ENCODE assay signal across 7 mouse cellular contexts in the genomic region with DNA sequence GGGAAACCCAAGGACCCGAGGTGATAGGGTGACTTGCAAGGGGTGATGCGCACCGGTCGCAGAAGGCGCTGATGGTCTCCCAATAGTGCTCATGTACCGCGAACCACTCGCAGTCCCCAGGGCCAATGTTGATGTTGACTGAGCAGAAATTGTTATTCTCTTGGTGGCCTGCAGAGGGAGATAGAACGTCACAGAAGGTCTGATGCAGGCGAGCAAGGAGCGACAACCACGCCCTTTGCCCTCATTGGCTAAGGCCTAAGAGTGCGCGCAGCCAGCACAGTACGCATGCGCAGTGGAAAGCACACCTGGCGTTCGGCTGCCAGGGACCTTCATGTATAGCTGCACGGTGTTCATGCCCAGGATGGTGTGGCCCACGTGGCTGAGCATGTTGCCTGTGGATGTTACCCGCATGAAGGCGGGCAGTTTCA. TPM values are rescaled to one million over a fixed set of nuclear protein-coding genes. Genes with fewer than 3 reads are reported as not detected.
A peak's percentile ranks its signal among the peaks of the same experiment; 100 is the strongest.
DNase-seq lines count a peak whose midpoint lies in the region; ATAC-seq lines count a peak whose summit lies in the region.

No protein-coding gene starts in this region.

- peak overlapping the region; percentile 8; the same call in 1 of the 2 replicates for H3K27ac ChIP-seq in intestine, embryonic 16.5 days (ENCODE audit: low read length)
- no peak overlapping the region for H3K27ac ChIP-seq in midbrain, embryonic 10.5 days (replicated peaks)

- intact Hi-C loops in gastrocnemius, postnatal 36 days (cut with DNase I), result loop anchor here (2.0 kb wide), 1 partner anchor 112 kb away; no protein-coding TSS in a partner anchor
- intact Hi-C loops in left cerebral cortex, postnatal 36 days (cut with DNase I), result loop anchor here (2.0 kb wide), 2 partner anchors 32 to 112 kb away; no protein-coding TSS in a partner anchor

- no peaks in the 10 kb centered on the region for H3K9me3 ChIP-seq in intestine, embryonic 16.5 days (ENCODE audit: control insufficient read depth, low read length)
- H3K9me3 ChIP-seq in midbrain, embryonic 10.5 days (replicated peaks), result no peaks in the 10 kb centered on the region

- peak overlapping the region; percentile 29; the same call in 1 of the 2 replicates for H3K9ac ChIP-seq in intestine, embryonic 16.5 days (ENCODE audit: low read depth, low read length)

- no peak overlapping the region for H3K4me2 ChIP-seq in intestine, embryonic 16.5 days (ENCODE audit: low read depth, low read length)

- ATAC-seq in intestine, embryonic 16.5 days, result peak; percentile 79

- no peaks in the 10 kb centered on the region for H3K27me3 ChIP-seq in intestine, embryonic 16.5 days (replicated peaks; ENCODE audit: control insufficient read depth, insufficient read depth, low read length)
- peaks cover 28% of the 10 kb centered on the region for H3K27me3 ChIP-seq in midbrain, embryonic 10.5 days (ENCODE audit: low read depth, poor library complexity, severe bottlenecking)

- peaks cover 36% of the 10 kb centered on the region for H3K4me1 ChIP-seq in intestine, embryonic 16.5 days (ENCODE audit: control insufficient read depth, insufficient read depth, low read length)
- peaks cover 57% of the 10 kb centered on the region for H3K4me1 ChIP-seq in midbrain, embryonic 10.5 days

- DNase-seq in adrenal gland, adult 18-20 months (ENCODE audit: low spot score in 2 of 2), result peak; percentile 71 to 76
- peak; percentile 95 for DNase-seq in embryo, embryonic 11 days
- DNase-seq in gastrocnemius, postnatal 36 days, result peak; percentile 74 to 78
- DNase-seq in left cerebral cortex, postnatal 36 days (ENCODE audit: low spot score in 2 of 2), result peak; percentile 89 to 90
- peak; percentile 82 for DNase-seq in midbrain, embryonic 10.5 days (ENCODE audit: low spot score)
- DNase-seq in skeletal muscle tissue, adult 2 months (ENCODE audit: low read depth, low spot score), result peak; percentile 95

- H3K4me3 ChIP-seq in intestine, embryonic 16.5 days (ENCODE audit: low read length), result no peak overlapping the region
- peak overlapping the region; percentile 5; the same call in 1 of the 2 replicates for H3K4me3 ChIP-seq in midbrain, embryonic 10.5 days

- 18% methylated on average over 22 of the region's 22 CpGs for WGBS in intestine, embryonic 16.5 days
- 19% methylated on average over 22 of the region's 22 CpGs for WGBS in midbrain, embryonic 10.5 days

- H3K36me3 ChIP-seq in intestine, embryonic 16.5 days (ENCODE audit: control insufficient read depth, insufficient read depth, low read length), result peaks cover 40% of the 10 kb centered on the region
- H3K36me3 ChIP-seq in midbrain, embryonic 10.5 days, result peaks cover 72% of the 10 kb centered on the region

RNA-seq across cellular contexts. Expression of gene Tmem88, which starts 3.2 kb away (rescaled TPM):
- total RNA-seq in adrenal gland, adult 18-20 months (2021), result 1 to 10 TPM; 7.9 to 8.8 TPM
- total RNA-seq in gastrocnemius, postnatal 36 days (2021), result 1 to 10 TPM; 6.3 to 7.9 TPM
- 30.8 and 31.0 TPM in 2 replicates for polyA plus RNA-seq in intestine, embryonic 16.5 days (2015; fragmentation: Nextera tagmentation; extraction: Ambion mirVana)
- total RNA-seq in left cerebral cortex, postnatal 36 days (2021), result 1 to 10 TPM; 2.9 to 4.7 TPM
- polyA plus RNA-seq in midbrain, embryonic 10.5 days (2016; fragmentation: Nextera tagmentation; extraction: Ambion mirVana), result 16.9 and 21.4 TPM in 2 replicates

RNA-seq across cellular contexts. Expression of gene Cyb5d1, which starts 5.8 kb away (rescaled TPM):
- 10 to 100 TPM; 41.3 to 50.2 TPM for total RNA-seq in adrenal gland, adult 18-20 months (2021)
- total RNA-seq in gastrocnemius, postnatal 36 days (2021), result 10 to 100 TPM; 24.6 to 26.2 TPM
- 22.6 and 24.0 TPM in 2 replicates for polyA plus RNA-seq in intestine, embryonic 16.5 days (2015; fragmentation: Nextera tagmentation; extraction: Ambion mirVana)
- total RNA-seq in left cerebral cortex, postnatal 36 days (2021), result 10 to 100 TPM; 36.4 to 43.1 TPM
- 50.4 and 57.3 TPM in 2 replicates for polyA plus RNA-seq in midbrain, embryonic 10.5 days (2016; fragmentation: Nextera tagmentation; extraction: Ambion mirVana)

RNA-seq across cellular contexts. Expression of gene Naa38, which starts 5.9 kb away (rescaled TPM):
- 100 to 1,000 TPM; 139 to 162 TPM for total RNA-seq in adrenal gland, adult 18-20 months (2021)
- total RNA-seq in gastrocnemius, postnatal 36 days (2021), result 10 to 100 TPM; 58.8 to 67.0 TPM
- polyA plus RNA-seq in intestine, embryonic 16.5 days (2015; fragmentation: Nextera tagmentation; extraction: Ambion mirVana), result 168 and 170 TPM in 2 replicates
- 100 to 1,000 TPM in 1 of 2 experiments, 10 to 100 TPM in 1; 97.9 to 108 TPM for total RNA-seq in left cerebral cortex, postnatal 36 days (2021)
- polyA plus RNA-seq in midbrain, embryonic 10.5 days (2016; fragmentation: Nextera tagmentation; extraction: Ambion mirVana), result 145 and 146 TPM in 2 replicates

RNA-seq across cellular contexts. Expression of gene Kdm6b, which starts 12.3 kb away (rescaled TPM):
- 10 to 100 TPM; 32.7 to 34.8 TPM for total RNA-seq in adrenal gland, adult 18-20 months (2021)
- 10 to 100 TPM; 23.0 to 27.2 TPM for total RNA-seq in gastrocnemius, postnatal 36 days (2021)
- 17.6 and 18.8 TPM in 2 replicates for polyA plus RNA-seq in intestine, embryonic 16.5 days (2015; fragmentation: Nextera tagmentation; extraction: Ambion mirVana)
- total RNA-seq in left cerebral cortex, postnatal 36 days (2021), result 10 to 100 TPM; 19.9 to 23.9 TPM
- 31.8 and 37.1 TPM in 2 replicates for polyA plus RNA-seq in midbrain, embryonic 10.5 days (2016; fragmentation: Nextera tagmentation; extraction: Ambion mirVana)

RNA-seq across cellular contexts. Expression of gene Chd3, which starts 32.0 kb away (rescaled TPM):
- total RNA-seq in adrenal gland, adult 18-20 months (2021), result 100 to 1,000 TPM in 1 of 2 experiments, 10 to 100 TPM in 1; 87.6 to 109 TPM
- total RNA-seq in gastrocnemius, postnatal 36 days (2021), result 10 to 100 TPM in 1 of 2 experiments, 1 to 10 TPM in 1; 7.6 to 11.2 TPM
- 33.4 and 35.5 TPM in 2 replicates for polyA plus RNA-seq in intestine, embryonic 16.5 days (2015; fragmentation: Nextera tagmentation; extraction: Ambion mirVana)
- 100 to 1,000 TPM; 421 to 443 TPM for total RNA-seq in left cerebral cortex, postnatal 36 days (2021)
- 41.7 and 50.6 TPM in 2 replicates for polyA plus RNA-seq in midbrain, embryonic 10.5 days (2016; fragmentation: Nextera tagmentation; extraction: Ambion mirVana)
